Mouse (Mus musculus) embryonic fibroblast, embryonic 13.5 days (primary cell): ENCODE measurements around the gene Sbds. TPM values are rescaled to one million over a fixed set of nuclear protein-coding genes. Genes with fewer than 3 reads are reported as not detected.
A peak's percentile ranks its signal among the peaks of the same experiment; 100 is the strongest.

Experiments used
- H3K27ac ChIP-seq: 2 replicates; pipeline ENCODE4 v1.5.1; 2012; ENCODE audit warnings: low read length, control low read depth, inconsistent platforms; ENCODE audit not compliant: insufficient read depth
- H3K4me1 ChIP-seq: 2 replicates; pipeline ENCODE4 v1.6.1; 2011; ENCODE audit warnings: low read length; ENCODE audit not compliant: control insufficient read depth, insufficient read depth
- H3K4me3 ChIP-seq: 2 replicates; pipeline ENCODE4 v1.5.1; 2011; ENCODE audit warnings: mild to moderate bottlenecking, control low read depth, low read length; ENCODE audit not compliant: insufficient read depth
- CTCF ChIP-seq: IDR thresholded peaks from 2 replicates; pipeline ENCODE4 v1.5.1; 2011; ENCODE audit warnings: mild to moderate bottlenecking, control low read depth, low read length, moderate library complexity, borderline replicate concordance; ENCODE audit not compliant: insufficient read depth
- POLR2A ChIP-seq: IDR thresholded peaks from 2 replicates; pipeline ENCODE4 v1.6.1; 2011; ENCODE audit warnings: low read depth, mild to moderate bottlenecking, control low read depth, low read length, moderate library complexity
- polyA plus RNA-seq: library from polyadenylated mRNA; stranded (reverse); fragments of >200 nt; gene quantifications from 2 replicates; pipeline ENCODE4 v1.2.4, GENCODE M21; 2011; ENCODE audit warnings: low read depth; ENCODE audit not compliant: missing spikeins, insufficient read length

The Sbds gene
- 56.5 and 75.7 TPM in 2 replicates for polyA plus RNA-seq

DNA sequence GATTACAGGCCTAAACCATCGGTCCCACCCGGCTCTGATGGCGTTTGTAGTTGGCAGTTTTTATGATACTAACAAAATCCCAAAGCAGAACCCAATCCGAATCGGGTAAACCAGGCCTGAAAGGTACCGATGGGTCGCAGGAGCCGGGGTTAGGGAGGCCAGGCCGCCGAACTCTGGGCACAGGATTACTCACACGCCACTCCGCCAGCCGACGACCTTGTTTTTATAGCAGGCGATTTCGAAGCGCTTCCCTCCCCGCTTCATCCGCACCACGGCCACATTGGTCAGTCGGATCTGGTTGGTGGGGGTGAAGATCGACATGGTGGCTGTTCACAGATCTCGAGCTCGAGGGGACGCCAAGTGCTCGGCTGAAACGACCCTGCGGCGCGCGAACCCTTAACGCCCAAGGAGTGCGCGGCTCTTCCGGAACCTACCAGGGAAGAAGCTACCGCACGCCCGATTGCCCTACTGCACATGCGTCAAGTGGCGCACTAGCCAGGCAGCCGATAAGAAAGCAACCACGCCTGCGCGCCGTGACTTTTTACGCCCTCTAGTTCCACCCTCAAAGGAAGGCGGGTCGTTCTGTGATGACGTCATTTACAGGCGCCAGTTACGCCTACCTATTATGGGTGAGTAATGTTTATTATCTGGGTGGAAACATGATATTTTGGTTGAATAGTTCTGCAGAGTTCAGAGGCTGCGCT is at the start of gene Sbds, which contains the start of gene Tyw1:
Gene Sbds, minus strand, starts transcription at position 514 of the 704 bp plus-strand sequence.
Gene Tyw1, plus strand, starts transcription at position 603 of the 704 bp plus-strand sequence.
- peak within 1 kb of the TSS; percentile 62 for H3K4me3 ChIP-seq
- TF ChIP-seq CTCF: no peak
- peak; percentile 99 for TF ChIP-seq POLR2A

DNA sequence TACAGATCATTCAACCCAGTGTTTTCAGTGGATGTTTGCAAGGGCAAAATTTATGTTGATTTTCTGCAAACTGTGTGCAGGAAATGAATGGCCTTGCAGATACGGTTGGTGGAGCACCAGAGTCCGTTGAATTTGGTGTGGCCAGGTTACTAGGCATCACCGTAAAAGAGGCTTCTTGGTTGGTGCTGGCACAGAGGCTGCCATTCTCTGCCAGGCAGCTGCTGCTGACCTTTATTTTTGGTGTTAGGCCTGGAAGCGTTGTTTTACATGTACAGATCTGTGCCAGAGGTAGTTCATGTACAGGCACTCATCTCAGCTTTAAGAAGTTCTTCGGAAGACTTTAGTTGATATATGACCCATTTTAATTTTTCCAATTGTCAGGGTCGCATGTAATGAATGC is 48.3 kb upstream of the Sbds start:
- Histone ChIP-seq H3K27ac (no peak overlapping the region), H3K4me3 (no peak overlapping the region), H3K4me1 (no peaks in the 10 kb centered on the region)
- TF ChIP-seq CTCF: no peak
- TF ChIP-seq POLR2A: no peak

More for the DNA sequence above, at the start of gene Sbds, which contains the start of gene Tyw1:
- H3K4me1 ChIP-seq: no peaks in the 10 kb centered on the region
- peak within 1 kb of the TSS; percentile 37 for H3K27ac ChIP-seq

DNA sequence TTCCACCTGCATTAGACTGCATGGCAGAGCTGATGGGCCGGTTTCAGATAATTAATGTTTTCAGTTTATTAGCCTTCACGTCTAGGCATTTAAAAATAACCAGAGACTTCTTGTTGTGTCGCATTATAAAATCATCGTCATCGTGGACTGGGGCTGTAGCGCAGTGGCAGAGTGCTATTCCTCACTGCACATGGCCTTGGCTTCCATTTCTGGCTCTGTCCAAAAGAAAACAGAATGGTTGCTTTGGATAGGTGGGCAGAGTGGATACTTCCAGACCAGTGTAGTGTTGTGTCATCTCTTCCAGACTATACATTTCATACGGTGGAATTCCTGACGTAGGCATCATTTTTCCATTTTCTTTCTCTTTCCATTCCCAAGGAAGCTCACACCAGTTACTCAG is 44.2 kb upstream of the Sbds start:
- Histone ChIP-seq H3K4me3 (no peak overlapping the region), H3K4me1 (no peaks in the 10 kb centered on the region), H3K27ac (no peak overlapping the region)
- TF ChIP-seq POLR2A: no peak
- no peak for TF ChIP-seq CTCF

DNA sequence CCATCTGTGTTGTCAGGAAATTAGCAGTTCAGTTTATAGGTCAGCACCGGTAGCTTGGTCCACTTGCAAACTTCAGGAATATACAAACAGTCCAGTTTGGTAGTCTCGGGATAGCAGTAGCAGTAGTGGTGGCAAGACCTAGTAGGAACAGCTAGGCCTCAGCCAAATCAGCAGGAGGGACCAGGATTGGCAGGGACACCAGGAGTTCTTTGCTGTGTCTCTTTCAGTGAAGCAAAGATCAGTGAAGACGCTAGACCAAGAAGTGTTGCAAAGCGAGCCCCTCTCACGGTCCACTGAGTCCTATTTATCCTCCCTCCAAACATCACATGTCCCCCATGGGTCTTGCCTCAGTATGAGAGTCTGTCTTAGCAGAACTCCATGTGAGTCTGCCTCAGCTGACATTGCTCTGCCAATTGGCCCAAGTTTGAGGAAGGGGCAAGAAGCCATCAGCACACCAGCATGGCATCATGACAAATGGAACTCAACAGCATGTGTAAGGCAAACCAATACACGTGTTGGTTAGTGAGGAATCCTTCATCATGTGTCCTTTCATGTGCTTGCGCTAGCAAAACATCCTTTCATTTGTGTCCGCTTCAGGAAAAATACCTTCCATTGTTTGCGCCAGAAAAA is 43.6 kb upstream of the Sbds start:
- TF ChIP-seq CTCF: no peak
- no peak for TF ChIP-seq POLR2A
- Histone ChIP-seq H3K27ac (no peak overlapping the region), H3K4me3 (no peak overlapping the region), H3K4me1 (no peaks in the 10 kb centered on the region)

GRCm38 (mm10) chr5:130296071-130296470 is 40.7 kb upstream of the Sbds start:
- no peak overlapping the region for H3K27ac ChIP-seq
- H3K4me3 ChIP-seq: no peak overlapping the region
- TF ChIP-seq CTCF (no peak), POLR2A (no peak)
- H3K4me1 ChIP-seq: no peaks in the 10 kb centered on the region

GRCm38 (mm10) chr5:130294598-130294997 is 39.3 kb upstream of the Sbds start:
- Histone ChIP-seq H3K4me1 (no peaks in the 10 kb centered on the region), H3K27ac (no peak overlapping the region), H3K4me3 (no peak overlapping the region)
- TF ChIP-seq POLR2A (no peak), CTCF (no peak)

DNA sequence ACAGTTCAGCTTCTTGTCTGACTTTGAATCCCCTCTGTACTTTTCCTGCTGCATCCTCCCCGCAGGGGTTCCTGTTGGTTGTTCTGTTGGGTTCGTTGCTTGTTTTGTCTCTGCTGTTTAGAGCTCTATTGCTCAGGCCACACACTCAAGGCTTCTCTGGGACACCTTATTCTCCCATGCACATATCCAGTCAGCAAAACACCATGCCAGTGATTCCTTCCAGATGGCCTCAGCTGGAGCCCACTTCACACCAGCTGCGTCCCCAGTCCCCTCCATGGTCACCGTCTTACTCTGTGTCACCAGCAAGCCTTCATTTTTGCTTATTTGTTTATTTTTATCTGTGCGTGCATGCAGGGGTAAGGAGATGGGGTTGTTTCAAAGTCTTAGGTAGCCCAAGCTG is 38.6 kb upstream of the Sbds start:
- Histone ChIP-seq H3K27ac (no peak overlapping the region), H3K4me1 (no peaks in the 10 kb centered on the region), H3K4me3 (no peak overlapping the region)
- TF ChIP-seq POLR2A (no peak), CTCF (no peak)

DNA sequence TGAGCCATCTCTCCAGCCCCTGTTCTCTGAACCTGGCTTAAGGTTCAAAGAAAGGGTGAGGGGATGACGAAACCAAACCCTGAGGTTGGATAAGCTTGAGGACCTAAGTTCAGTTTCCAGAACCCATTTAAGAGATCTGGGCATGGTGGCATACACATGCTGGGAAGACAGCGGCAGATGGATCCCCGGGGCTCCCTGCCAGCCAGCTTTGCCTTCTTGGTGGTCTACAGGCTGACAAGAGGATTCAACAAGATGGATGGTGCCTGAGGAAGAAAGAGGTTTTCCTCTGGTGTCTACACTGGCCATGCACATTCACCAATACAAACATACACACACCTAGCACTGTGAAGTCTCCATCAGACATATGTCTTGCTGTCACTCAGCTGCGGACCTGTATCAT is 37.6 kb upstream of the Sbds start:
- no peak overlapping the region for H3K4me3 ChIP-seq
- no peak overlapping the region for H3K27ac ChIP-seq
- TF ChIP-seq CTCF (no peak), POLR2A (no peak)
- H3K4me1 ChIP-seq: no peaks in the 10 kb centered on the region

- Histone ChIP-seq H3K4me1 (no peaks in the 10 kb centered on the region), H3K27ac (no peak overlapping the region), H3K4me3 (no peak overlapping the region)
- TF ChIP-seq POLR2A (no peak), CTCF (no peak)
These were observed 35.4 kb upstream of the Sbds start for GRCm38 (mm10) chr5:130290775-130291174.

- Histone ChIP-seq H3K4me1 (no peaks in the 10 kb centered on the region), H3K27ac (no peak overlapping the region), H3K4me3 (no peak overlapping the region)
- TF ChIP-seq POLR2A (no peak), CTCF (no peak)
These were observed 34.9 kb upstream of the Sbds start for GRCm38 (mm10) chr5:130290242-130290641.
